Mouse (Mus musculus) ovary, postnatal 10 days (tissue): ENCODE results near the gene Ccrl2.

ENCODE experiments used
- DNase-seq: peaks from one replicate; pipeline ENCODE4 v3.0.0; 2022; ENCODE audit warnings: low spot score

Ccrl2 gene

DNA sequence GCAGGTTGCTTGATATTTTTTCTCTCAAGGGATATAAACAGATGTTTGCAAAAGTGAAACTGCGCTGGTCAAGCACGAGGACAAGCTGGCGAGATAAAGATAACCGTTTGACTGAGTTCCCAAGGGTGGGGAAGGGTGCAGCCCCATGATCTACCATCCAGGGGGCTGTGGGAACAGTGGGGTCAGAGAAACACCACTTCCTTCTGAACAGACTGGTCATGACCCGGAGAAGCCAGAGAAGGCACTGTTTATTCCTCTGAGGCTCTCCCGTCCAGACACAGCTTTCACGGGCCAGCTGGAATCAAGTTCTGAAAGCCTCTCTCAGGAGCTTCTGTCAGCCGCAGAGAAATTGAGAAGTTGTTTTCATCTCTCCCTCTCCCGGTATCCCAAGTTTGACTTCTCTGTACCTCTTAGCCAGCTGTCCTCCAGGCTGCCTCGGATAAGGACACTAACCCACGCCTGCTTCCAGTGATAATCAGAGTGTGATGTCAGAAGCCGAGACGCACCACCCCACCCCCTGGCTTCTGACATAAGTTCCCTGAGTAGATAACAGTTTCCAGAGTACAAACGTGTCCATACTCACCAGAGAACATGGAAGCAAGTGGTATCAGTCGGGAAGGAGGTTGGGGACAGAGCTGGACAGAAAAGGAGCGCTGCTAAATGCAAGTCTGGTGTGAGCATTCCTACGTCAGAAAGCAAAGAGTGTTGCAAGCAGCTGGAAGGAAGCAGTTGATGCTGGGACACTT lies at the start of gene Ccrl2:
TSS of gene Ccrl2 (minus strand) at position 722 of the 746 bp plus-strand sequence.
- DNase-seq: no peak

DNA sequence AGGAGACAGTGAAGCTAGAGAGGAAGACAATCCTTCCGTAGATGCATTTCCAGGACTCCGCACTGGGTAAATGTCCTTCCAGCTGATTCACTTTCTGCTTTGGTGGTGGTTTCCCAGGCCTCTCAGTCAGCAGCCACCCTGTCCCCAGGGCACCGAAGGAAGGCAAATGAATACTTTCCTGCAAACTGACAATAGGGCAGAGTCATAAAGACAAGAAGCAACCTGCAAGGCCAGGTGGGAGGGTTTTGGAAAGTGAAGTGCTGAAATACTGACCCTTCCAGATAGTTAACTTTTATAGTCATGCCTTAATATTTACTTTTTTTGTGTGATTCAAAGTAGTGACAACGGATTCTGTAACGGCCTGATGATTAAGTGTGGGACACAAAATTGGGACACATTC lies 46.6 kb upstream of the Ccrl2 start:
- DNase-seq: no peak

DNA sequence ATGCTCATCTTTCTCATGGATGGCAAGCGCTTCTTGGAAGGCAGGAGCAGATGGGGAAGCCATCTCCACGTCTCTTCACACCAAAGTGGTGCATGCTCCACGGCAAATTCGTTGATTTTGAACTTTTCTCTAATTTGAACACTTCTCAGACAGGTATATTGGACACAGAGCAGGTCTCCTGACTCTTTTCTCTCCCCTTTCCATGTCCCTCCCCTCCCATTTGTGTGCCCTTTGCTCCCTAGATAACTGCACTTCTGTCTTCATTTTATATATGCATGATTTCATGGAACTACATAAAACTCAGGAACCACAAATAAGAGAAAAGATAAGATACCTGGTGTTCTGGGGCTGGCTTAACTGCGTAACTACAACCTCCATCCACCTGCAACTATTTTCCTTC lies 46.0 kb upstream of the Ccrl2 start:
- no peak for DNase-seq

DNA sequence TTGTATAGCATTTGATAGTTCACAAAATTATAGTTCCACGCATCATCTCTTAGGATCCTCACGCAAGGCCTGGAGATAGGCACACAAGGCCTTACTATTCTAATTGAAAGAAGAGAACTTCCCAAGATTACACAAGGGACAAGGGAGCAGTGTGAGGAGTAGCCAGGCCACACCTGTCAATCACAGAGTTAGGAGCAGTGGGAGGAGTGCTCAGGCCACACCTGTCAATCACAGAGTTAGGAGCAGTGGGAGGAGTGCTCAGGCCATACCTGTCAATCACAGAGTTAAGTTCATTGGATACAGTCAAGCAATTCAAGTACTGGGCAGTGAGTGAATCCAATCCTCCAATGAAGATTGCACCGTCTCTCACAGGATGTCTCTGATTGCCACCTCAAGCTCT lies 43.1 kb upstream of the Ccrl2 start:
- DNase-seq: no peak

DNA sequence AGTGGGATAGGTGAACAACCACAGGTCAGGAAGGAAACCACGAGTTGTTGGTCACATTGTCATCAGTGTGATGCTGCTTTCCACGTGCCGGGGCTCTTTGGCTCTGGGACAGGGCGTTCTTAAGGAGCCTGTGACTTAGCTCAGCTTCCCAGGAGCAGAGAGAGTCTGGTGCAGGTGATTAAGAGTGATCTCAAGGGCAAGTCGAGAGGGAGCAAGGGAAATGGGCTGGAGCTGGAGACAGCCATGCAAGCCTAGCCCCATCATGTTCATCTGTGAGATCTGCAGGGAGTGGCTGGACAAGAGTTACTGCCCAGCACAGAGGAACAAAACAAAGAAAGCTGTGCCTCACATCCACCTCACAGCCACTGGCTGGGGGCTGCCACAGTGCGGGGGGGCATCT lies 40.2 kb upstream of the Ccrl2 start:
- no peak for DNase-seq

DNA sequence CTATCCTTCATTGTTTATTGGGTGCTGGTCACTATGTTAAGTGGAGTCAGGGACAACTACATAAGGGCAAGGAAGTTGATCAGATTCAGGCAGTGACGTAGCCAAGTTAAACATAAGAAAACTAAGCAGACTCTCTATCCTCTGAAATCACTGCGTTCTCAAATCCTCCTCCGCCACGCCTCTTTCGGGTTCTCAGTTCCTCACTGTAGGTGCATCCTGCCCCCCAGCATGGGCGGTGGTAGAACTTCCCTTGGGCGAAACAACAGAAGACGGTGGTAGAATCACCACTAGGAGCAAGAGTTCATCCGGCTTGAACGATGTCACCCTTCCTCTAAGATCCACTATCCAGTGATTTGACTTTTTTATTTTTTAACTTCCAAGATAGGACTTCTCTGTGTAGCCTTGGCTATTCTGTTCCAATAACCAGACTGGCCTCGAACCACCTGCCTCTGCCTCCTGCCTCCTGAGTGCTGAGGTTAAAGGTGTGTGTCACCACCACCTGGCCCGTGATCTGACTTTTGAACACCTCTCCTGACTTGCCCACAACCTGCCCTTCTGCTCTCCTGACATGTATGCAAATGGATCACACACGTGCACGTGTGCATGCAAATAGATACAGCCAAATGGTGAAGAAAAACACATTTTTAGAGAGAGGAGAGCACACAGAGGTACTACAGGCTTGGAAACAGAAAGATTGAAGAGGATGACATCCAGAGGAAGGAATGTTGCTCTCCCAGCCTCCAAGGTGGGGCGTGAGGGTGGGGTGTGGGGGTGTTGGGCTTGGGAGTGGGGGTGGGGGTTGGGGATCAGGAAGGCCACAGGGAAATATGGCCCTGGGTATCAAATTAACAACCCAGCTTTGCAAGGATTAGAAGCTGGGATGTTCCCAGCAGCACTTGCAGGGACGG lies 39.4 kb upstream of the Ccrl2 start:
- no peak for DNase-seq

DNA sequence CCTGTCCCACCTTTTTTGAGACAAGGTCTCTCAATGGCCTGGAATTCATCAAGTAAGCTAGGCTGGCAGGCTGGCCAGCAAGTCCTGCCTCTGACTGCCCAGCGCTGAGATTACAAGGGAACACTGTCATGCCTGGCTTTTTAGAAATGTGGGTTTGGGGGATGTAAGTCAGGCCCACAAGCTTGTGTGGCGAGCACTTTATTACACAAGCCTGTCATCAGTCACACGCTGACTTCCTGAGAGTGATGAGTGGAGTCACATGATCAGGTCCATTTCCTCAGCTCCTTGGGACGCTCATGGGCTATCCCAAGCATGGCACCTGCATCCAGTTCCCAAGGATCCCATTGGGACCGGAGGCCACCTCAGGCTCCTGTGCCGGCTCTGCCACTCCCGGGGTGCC lies 38.4 kb upstream of the Ccrl2 start:
- DNase-seq: no peak

DNA sequence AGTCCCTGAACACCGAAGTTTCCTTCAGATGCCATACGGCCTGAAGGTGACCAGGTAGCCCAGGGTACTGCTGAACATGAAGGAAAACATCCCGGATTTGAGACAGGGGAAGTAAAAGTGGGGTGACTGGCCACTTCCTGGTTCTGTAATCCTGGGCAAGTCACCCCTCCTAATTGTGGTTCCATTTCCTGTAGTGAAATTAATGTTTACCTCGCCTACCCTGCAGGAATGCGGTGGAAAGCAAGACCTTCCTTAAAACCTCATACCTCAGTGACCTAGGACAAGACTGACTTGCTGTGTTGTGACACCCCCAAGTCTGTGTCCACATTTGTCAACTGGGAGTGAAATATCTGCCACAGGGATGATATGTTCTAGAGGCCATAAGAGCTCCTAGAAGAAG lies 37.3 kb upstream of the Ccrl2 start:
- DNase-seq: no peak

DNA sequence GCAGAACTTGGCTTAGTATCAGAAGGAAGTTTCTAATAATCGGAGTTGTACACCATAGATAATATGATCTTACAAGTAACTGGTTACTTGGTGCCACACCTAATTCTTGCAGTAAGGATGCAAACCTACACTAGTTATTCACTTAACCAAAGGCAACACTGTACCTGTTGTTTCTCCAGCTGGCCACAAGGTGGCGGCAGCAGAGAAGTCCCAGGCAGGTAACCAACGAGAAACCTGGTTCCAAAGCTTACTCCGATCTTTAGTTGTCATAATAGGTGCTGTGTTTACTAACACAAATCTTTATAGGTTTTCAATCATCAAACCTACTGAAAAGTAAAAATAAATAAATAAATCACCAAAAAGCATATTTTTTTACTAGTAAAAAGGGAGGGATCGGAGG lies 35.8 kb upstream of the Ccrl2 start:
- no peak for DNase-seq

DNA sequence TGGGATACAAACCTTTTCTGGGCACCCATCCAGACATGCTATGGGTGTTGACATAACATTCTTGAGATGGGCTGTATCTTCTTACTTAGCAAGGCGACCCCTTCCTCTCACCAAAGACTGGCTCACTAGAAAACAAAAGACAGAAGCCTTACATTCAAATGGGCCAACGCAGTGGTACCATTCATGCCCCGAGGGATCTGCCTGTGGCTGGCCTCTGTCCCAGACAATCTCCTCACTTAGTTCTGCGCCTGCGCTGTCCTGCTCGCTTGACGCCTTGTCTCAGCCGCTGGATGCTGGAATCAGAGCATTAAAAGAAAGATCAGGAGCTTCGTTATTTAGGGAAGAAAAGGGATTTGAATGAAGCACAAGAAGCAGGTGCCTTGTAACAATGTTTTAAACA lies 35.3 kb upstream of the Ccrl2 start:
- DNase-seq: no peak

DNA sequence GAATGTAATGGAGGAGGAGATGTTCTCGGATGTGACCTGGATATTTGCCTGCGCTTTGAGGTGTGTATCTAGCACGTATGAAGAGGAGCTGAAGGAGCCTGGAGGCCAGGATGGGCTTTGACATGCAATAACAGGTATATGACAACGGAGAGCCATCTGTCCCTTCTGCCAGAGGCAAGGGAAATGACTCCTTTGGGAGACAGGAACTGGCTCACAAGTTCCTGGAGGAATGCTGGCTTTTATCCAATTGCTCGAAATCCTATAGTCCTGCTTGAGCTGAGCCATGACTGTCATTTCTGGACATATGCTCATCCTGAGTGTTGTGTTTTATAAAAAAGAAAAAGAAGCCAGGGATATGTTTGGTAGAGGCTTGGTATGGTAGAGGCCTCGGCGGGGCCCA lies 31.6 kb upstream of the Ccrl2 start:
- no peak for DNase-seq

DNA sequence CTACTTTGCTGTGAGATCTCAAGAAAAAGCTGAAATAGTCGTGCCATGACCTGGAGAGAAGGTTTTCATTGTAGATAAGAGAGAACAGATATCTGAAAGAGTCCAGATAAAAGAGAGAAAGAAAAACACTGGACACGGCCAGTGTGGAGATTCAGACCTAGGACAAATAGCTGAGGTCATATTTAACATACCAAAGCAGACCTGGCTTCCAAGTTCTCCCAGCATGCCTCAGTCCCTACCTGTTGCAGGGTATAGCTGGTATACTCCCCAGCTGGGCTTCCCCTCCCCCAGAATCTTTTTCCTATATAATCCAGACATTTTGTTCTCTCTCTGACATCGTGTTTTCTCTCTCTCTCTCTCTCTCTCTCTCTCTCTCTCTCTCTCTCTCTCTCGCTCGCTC lies 30.6 kb upstream of the Ccrl2 start:
- no peak for DNase-seq

DNA sequence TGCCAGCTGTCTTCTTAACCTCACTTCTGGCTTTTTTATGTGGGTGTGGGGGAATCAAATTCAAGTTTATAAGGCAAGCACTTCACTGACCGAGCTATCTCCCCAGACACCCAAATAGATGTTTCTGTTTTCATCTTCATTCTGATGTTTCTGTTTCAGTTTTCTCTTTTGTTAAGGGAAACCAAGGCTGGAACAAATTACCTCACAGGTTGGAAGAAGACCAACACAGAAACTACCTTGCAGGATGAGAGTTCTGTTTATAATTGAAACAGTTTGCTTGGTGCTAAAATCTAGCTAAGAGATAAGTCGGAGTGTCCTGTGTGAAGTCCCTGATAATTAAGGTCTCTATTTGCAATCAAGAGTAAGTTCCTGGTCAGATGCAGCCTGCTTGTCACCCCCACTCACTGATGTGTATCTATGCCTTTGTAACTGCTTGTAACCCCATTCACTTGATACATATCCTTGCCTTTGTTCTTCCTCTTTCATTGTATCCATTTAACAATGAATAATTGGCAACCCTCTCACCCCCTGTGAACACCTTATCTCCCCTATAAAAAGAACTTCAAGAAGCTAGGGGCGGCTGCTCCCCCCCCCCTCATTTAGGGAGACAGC lies 29.8 kb upstream of the Ccrl2 start:
- no peak for DNase-seq

DNA sequence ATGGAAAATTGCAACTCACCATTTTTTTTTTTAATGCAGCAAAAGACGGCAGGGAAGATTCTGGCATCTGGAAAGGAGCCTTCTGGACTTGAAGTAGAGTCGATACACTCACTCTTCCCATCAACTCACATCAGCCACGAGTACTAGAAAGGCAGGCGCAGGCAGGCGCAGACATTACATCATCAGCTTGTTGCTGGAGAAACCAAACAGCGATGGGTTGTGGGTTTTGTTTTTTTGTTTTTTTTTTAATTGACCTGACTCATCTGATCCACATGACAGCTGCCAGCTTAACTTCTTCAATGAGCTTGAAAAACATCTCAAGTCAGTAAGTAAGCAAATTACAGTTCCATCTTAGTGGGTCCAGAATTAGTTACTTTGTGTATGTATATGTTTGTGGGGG lies 28.8 kb upstream of the Ccrl2 start:
- DNase-seq: no peak

DNA sequence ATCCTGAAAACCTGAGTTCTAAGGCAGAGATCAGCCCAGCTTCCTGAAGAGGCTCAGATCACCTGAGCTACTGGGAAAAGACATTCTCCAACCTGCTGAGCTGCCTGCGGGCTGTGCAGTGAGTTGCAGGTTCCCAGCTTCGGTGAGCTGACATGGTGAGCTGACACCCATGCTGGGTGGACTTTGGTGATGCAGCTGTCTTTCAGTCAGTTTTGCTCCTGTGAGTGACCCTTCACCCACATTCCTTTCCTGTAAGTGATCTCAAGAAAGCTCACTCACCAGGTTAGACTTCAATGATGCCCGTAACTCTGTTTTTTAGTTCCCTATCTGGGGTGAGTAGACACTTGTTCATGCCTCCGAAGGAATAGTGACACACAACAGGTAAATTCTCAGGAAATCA lies 28.0 kb upstream of the Ccrl2 start:
- no peak for DNase-seq

DNA sequence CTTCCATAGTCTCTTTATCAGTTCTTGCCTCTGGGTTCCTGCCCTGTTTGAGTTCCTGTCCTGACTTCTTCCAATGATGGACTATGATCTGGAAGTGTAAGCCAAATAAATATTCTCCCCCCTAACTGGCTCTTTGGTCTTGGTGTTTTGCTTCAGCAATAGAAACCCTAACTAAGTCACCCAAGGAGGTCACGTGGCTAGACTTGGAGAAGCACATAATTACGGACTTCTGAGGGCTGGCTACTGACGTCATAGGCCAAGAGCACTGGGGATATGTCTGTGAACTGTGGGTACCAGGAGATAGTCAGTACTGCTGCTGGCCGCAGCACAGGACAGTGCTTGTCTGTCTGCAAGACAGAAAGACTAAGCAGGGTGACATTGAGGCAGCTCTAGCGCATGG lies 24.4 kb upstream of the Ccrl2 start:
- no peak for DNase-seq

DNA sequence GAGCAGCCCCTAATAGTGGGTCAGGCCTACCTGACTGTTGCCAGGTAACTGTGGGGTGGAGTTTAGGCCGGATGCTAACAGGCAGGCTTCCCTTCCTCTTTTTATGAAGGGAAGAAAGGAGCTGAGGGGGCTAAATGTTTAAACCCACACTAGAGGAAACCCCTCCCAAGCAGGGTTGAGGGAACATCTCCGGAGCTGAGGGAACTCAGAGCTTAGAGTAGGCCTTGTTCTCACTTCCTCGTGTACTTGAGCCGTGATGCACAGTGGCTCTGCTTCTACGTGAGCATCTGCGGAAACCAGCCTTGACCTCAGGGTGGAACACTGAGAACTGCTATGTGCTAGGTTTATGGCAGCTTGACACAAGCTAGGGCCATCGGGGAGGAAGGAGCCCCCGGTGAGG lies 23.5 kb upstream of the Ccrl2 start:
- DNase-seq: no peak

DNA sequence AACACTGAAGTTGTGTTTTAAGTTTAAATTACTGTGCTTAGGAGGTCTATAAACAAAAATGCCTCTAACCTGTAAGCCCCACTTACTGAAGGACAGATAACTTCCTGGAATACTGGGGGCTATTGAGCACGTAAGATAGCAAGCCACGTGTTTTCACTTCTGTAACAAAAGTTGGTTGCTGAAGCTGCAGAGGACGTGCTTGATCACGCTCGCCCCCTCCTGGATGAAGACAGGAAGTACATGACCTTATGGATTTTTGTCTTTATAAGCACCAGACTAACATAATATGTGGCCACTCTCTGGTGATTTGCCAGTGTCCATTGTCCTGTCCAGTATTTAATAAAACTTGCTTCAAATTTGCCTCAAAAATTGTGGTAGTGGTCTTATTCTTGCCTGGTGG lies 20.4 kb upstream of the Ccrl2 start:
- DNase-seq: no peak

DNA sequence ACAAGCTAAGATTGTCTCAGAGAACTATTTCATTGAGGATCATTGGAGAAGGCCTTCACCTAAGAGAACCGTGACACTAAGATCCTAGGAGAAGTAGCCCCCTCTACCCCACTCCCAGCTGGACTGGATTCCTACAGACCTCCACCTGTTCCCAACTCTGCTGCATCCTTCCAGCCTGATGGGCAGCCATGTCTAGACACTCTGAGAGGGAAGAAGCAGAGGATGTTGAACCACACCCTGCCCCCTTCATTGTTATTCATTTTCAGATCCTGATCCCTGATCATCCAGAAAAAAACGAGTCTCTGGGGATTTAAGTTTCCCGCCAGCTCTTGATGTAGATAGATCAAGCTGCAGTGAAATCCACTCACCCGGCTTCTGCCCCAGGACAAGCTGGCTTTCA lies 15.7 kb upstream of the Ccrl2 start:
- no peak for DNase-seq

DNA sequence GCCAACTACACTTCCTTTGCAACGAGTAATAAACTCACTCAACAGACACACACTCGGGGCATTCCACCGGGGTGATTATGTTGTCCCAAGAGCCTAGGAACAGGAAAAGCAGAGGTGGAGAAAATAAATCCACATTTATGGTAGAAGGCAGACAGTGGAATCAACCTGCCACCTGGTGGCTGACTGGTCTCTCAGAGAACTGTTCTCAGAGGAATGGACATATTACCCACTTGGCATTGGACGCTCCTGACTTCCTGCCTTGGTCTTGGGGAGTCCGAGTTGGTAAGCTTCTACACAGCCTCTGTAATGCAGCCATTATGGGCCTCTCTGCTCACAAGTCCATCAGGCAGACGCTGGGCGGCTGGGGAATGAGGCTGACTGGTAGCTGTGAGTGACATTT lies 14.9 kb upstream of the Ccrl2 start:
- DNase-seq: no peak

DNA sequence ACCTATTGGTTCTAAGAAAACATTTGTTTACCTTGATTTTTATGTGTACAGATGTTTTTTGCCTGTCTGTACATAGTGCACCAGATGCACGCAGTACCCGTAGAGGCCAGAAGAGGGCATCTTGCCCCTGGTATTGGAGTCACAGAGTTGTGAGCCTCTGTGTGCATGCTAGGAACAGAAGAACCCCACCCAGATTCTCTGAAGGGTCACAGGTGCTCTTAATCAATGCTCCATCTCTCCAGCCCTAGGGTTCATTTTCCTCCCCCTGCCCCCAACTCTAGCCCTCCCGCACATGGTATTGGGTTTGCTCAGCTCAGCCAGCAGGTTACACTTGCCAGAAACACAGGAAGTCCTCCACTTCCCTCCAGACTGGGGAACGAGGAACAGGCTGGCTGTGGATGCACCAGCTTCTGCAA lies 13.2 kb upstream of the Ccrl2 start:
- peak; percentile 15 for DNase-seq

DNA sequence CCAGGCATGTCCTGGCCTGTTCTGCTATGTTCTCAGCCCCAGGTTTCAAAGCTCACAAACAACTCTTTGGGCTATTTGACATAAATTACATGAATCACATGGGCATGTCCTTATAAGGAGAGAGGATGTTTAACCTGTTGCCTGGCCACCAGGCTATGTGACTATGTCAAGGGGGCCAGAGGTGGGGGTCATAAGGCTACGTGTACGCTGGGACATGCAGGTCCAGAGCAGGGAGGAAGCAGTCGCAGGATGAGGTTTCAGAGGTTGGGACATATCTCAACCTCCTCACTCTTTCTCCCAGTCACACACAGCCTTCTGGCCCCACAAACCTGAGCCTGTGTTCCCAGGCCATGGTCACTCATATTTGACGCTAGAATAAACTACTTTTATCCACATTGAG lies 9.7 kb upstream of the Ccrl2 start:
- DNase-seq: no peak

DNA sequence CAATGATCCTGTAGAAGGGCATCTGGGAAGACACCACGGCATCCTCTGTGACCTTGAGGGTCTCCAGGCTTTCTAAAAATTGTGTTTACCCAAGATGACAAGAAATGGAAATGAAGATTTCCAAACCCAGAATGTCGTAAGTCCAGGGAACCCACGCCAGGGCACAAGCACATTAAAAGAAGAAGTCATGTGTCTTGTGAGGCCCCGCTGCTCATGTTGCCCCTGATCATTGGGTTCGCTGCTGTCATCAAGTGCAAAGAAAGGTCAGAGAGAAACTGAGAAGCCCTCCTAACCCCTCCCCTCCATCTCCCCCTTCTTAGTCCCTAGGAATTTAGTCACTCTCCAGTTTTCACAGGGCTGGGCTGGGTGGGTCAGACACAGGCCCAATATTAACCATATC lies 5.5 kb upstream of the Ccrl2 start:
- DNase-seq: no peak
